Mouse (Mus musculus) ovary, postnatal 10 days (tissue): Measurements from ENCODE around the gene Rtkn2.

Experiments
- DNase-seq: peaks from one replicate; pipeline ENCODE4 v3.0.0; 2022; ENCODE audit warnings: low spot score

The Rtkn2 gene

GRCm38 (mm10) chr10:67979401-67980157, at the start of gene Rtkn2:
Gene Rtkn2 (plus strand): TSS chr10:67979570.
- peak; percentile 64 for DNase-seq

GRCm38 (mm10) chr10:67931328-67931727, 48.0 kb upstream of the Rtkn2 start:
- no peak for DNase-seq

GRCm38 (mm10) chr10:67932780-67933179, 46.6 kb upstream of the Rtkn2 start:
- DNase-seq: no peak

GRCm38 (mm10) chr10:67936944-67937343, 42.4 kb upstream of the Rtkn2 start:
- no peak for DNase-seq

GRCm38 (mm10) chr10:67937775-67938174, 41.6 kb upstream of the Rtkn2 start:
- DNase-seq: no peak

- no peak for DNase-seq
Measured at GRCm38 (mm10) chr10:67939546-67939945, 39.8 kb upstream of the Rtkn2 start.

- no peak for DNase-seq
Measured at GRCm38 (mm10) chr10:67943513-67943912, 35.9 kb upstream of the Rtkn2 start.

GRCm38 (mm10) chr10:67950059-67950748, 29.2 kb upstream of the Rtkn2 start:
- DNase-seq: no peak

- no peak for DNase-seq
Measured at GRCm38 (mm10) chr10:67951690-67952089, 27.7 kb upstream of the Rtkn2 start.

GRCm38 (mm10) chr10:67955982-67956381, 23.4 kb upstream of the Rtkn2 start:
- DNase-seq: no peak

- DNase-seq: no peak
Measured at GRCm38 (mm10) chr10:67959982-67960381, 19.4 kb upstream of the Rtkn2 start.

- DNase-seq: no peak
Measured at GRCm38 (mm10) chr10:67962496-67962895, 16.9 kb upstream of the Rtkn2 start.

GRCm38 (mm10) chr10:67964060-67964459, 15.3 kb upstream of the Rtkn2 start:
- no peak for DNase-seq

GRCm38 (mm10) chr10:67965251-67965986, 14.0 kb upstream of the Rtkn2 start:
- DNase-seq: no peak

GRCm38 (mm10) chr10:67966102-67966501, 13.3 kb upstream of the Rtkn2 start:
- no peak for DNase-seq

- DNase-seq: no peak
Measured at GRCm38 (mm10) chr10:67966983-67967382, 12.4 kb upstream of the Rtkn2 start.

- DNase-seq: no peak
Measured at GRCm38 (mm10) chr10:67971166-67971796, 8.1 kb upstream of the Rtkn2 start.

- no peak for DNase-seq
Measured at GRCm38 (mm10) chr10:67977271-67977670, 2.1 kb upstream of the Rtkn2 start.

- no peak for DNase-seq
Measured at GRCm38 (mm10) chr10:67983776-67984175, 4.4 kb downstream of the Rtkn2 start.

GRCm38 (mm10) chr10:67984271-67984943, 5.0 kb downstream of the Rtkn2 start:
- no peak for DNase-seq

- DNase-seq: no peak
Measured at GRCm38 (mm10) chr10:67985100-67985499, 5.7 kb downstream of the Rtkn2 start.

GRCm38 (mm10) chr10:67995356-67995755, 16.0 kb downstream of the Rtkn2 start:
- DNase-seq: no peak
